Mouse (Mus musculus) G1E (cell line): Measurements from ENCODE around the gene Cadm2. TPM values are rescaled to one million over a fixed set of nuclear protein-coding genes. Genes with fewer than 3 reads are reported as not detected.

ENCODE experiments used
- ATAC-seq: 2 replicates; pipeline ENCODE4 v1.8.0; 2016; ENCODE audit warnings: mild to moderate bottlenecking; ENCODE audit not compliant: insufficient number of reproducible peaks, poor library complexity, low FRiP score, severe bottlenecking; ENCODE audit errors: extremely low read depth
- DNase-seq: peaks from one replicate; pipeline ENCODE4 v3.0.0; 2012; ENCODE audit warnings: low spot score
- H3K27me3 ChIP-seq: 2 replicates; pipeline ENCODE4 v1.6.1; 2012; ENCODE audit warnings: mild to moderate bottlenecking, low read length, inconsistent platforms; ENCODE audit not compliant: insufficient read depth
- H3K36me3 ChIP-seq: replicated peaks from 2 replicates; pipeline ENCODE3; 2012; ENCODE audit warnings: mild to moderate bottlenecking, inconsistent platforms
- H3K4me1 ChIP-seq: 2 replicates; pipeline ENCODE4 v1.6.1; 2012; ENCODE audit warnings: low read depth, low read length, inconsistent platforms, mixed read lengths; ENCODE audit not compliant: insufficient read depth
- H3K4me3 ChIP-seq: 2 replicates; pipeline ENCODE4 v1.5.1; 2012; ENCODE audit warnings: low read depth, mild to moderate bottlenecking, inconsistent platforms, low read length, moderate library complexity, mixed read lengths
- H3K9me3 ChIP-seq: replicated peaks from 2 replicates; pipeline ENCODE4 v1.6.1; 2012; ENCODE audit warnings: inconsistent platforms
- CTCF ChIP-seq: IDR thresholded peaks from 2 replicates; pipeline ENCODE4 v1.5.1; 2012; ENCODE audit warnings: low read depth, low read length, inconsistent platforms, mixed read lengths
- GATA1 ChIP-seq: IDR thresholded peaks from 2 replicates; pipeline ENCODE4 v1.6.1; 2012; ENCODE audit warnings: borderline replicate concordance, low read length, inconsistent platforms, mixed read lengths
- GATA2 ChIP-seq: IDR thresholded peaks from 2 replicates; pipeline ENCODE4 v1.6.1; 2012; ENCODE audit warnings: low read depth, low read length, inconsistent platforms, borderline replicate concordance
- POLR2AphosphoS5 ChIP-seq: IDR thresholded peaks from 2 replicates; pipeline ENCODE4 v1.6.1; 2012; ENCODE audit warnings: low read depth, low read length, inconsistent platforms; ENCODE audit not compliant: insufficient replicate concordance
- TAL1 ChIP-seq: conservative IDR thresholded peaks from 2 replicates; pipeline ENCODE4 v1.6.1; 2012; ENCODE audit warnings: low read depth, low read length, inconsistent platforms, mixed read lengths
- polyA plus RNA-seq: library from polyadenylated mRNA; stranded (reverse); fragments of >175 nt; gene quantifications from 2 replicates; pipeline ENCODE4 v1.2.3, GENCODE M21; 2012
- total RNA-seq, 2 experiments: library from RNA; stranded (forward) in 1 of 2; stranded (reverse) in 1 of 2; fragments of 200-1000 nt in 1 of 2; fragments of >200 nt in 1 of 2; fragmentation: Nextera tagmentation in 1 of 2; gene quantifications; 2 replicates each; pipeline ENCODE4 v1.2.3; 2014 to 2017

Cadm2 gene
- total and polyA plus RNA-seq, 3 experiments, result 0.05 TPM; not detected in 2

- Histone ChIP-seq H3K9me3 (no peaks in the 10 kb centered on the region), H3K4me3 (no peak overlapping the region), H3K36me3 (no peaks in the 10 kb centered on the region), H3K27me3 (no peaks in the 10 kb centered on the region), H3K4me1 (no peaks in the 10 kb centered on the region)
- TF ChIP-seq GATA2 (no peak), TAL1 (no peak), POLR2AphosphoS5 (no peak), CTCF (no peak), GATA1 (no peak)
- DNase-seq (no peak), ATAC-seq (no peak)
Observed at GRCm38 (mm10) chr16:66731212-66731611, 889.5 kb downstream of the Cadm2 start.

GRCm38 (mm10) chr16:66706476-66706875 is 914.2 kb downstream of the Cadm2 start:
- ATAC-seq (no peak), DNase-seq (no peak)
- H3K4me1 ChIP-seq, result no peaks in the 10 kb centered on the region
- H3K27me3 ChIP-seq, result no peaks in the 10 kb centered on the region
- no peaks in the 10 kb centered on the region for H3K36me3 ChIP-seq
- no peak overlapping the region for H3K4me3 ChIP-seq
- TF ChIP-seq TAL1 (no peak), GATA2 (no peak), CTCF (no peak), POLR2AphosphoS5 (no peak), GATA1 (no peak)
- no peaks in the 10 kb centered on the region for H3K9me3 ChIP-seq

GRCm38 (mm10) chr16:66694783-66695182 is 925.9 kb downstream of the Cadm2 start:
- DNase-seq, result no peak
- Histone ChIP-seq H3K4me3 (no peak overlapping the region), H3K27me3 (no peaks in the 10 kb centered on the region), H3K9me3 (0 out of 2 replicates have a peak, but pooled peaks cover 3% of the 10 kb centered on the region), H3K4me1 (no peaks in the 10 kb centered on the region), H3K36me3 (no peaks in the 10 kb centered on the region)
- ATAC-seq, result no peak
- TF ChIP-seq TAL1 (no peak), CTCF (no peak), POLR2AphosphoS5 (no peak), GATA2 (no peak), GATA1 (no peak)

- Histone ChIP-seq H3K9me3 (no peaks in the 10 kb centered on the region), H3K4me3 (no peak overlapping the region), H3K36me3 (no peaks in the 10 kb centered on the region), H3K27me3 (no peaks in the 10 kb centered on the region), H3K4me1 (no peaks in the 10 kb centered on the region)
- DNase-seq (no peak), ATAC-seq (no peak)
- TF ChIP-seq GATA1, result no peak
- no peak for TF ChIP-seq POLR2AphosphoS5
- TF ChIP-seq CTCF, result no peak
- no peak for TF ChIP-seq GATA2
- no peak for TF ChIP-seq TAL1
Observed at GRCm38 (mm10) chr16:66677241-66677640, 943.5 kb downstream of the Cadm2 start.

GRCm38 (mm10) chr16:66651013-66651362 is 969.7 kb downstream of the Cadm2 start:
- no peaks in the 10 kb centered on the region for H3K36me3 ChIP-seq
- no peaks in the 10 kb centered on the region for H3K27me3 ChIP-seq
- no peak overlapping the region for H3K4me3 ChIP-seq
- no peaks in the 10 kb centered on the region for H3K4me1 ChIP-seq
- TF ChIP-seq GATA2, result no peak
- 0 out of 2 replicates have a peak, but pooled peaks cover 3% of the 10 kb centered on the region for H3K9me3 ChIP-seq
- DNase-seq, result no peak
- ATAC-seq, result no peak

GRCm38 (mm10) chr16:66650348-66651012 is 970.2 kb downstream of the Cadm2 start:
- H3K36me3 ChIP-seq, result no peaks in the 10 kb centered on the region
- no peak overlapping the region for H3K4me3 ChIP-seq
- DNase-seq, result no peak
- no peak for ATAC-seq
- H3K9me3 ChIP-seq, result 0 out of 2 replicates have a peak, but pooled peaks cover 3% of the 10 kb centered on the region
- no peaks in the 10 kb centered on the region for H3K4me1 ChIP-seq
- no peak for TF ChIP-seq TAL1
- TF ChIP-seq CTCF, result no peak
- TF ChIP-seq GATA1, result no peak
- TF ChIP-seq POLR2AphosphoS5, result no peak
- no peak for TF ChIP-seq GATA2
- H3K27me3 ChIP-seq, result no peaks in the 10 kb centered on the region

- no peak for TF ChIP-seq POLR2AphosphoS5
- TF ChIP-seq TAL1, result no peak
- no peak for TF ChIP-seq GATA1
- TF ChIP-seq GATA2, result no peak
- TF ChIP-seq CTCF, result no peak
- no peaks in the 10 kb centered on the region for H3K36me3 ChIP-seq
- 0 out of 2 replicates have a peak, but pooled peaks cover 3% of the 10 kb centered on the region for H3K9me3 ChIP-seq
- no peaks in the 10 kb centered on the region for H3K4me1 ChIP-seq
- H3K27me3 ChIP-seq, result no peaks in the 10 kb centered on the region
- H3K4me3 ChIP-seq, result no peak overlapping the region
- DNase-seq (no peak), ATAC-seq (no peak)
Observed at GRCm38 (mm10) chr16:66647798-66648197, 972.9 kb downstream of the Cadm2 start.
